Mouse (Mus musculus) kidney, embryonic 16.5 days (tissue): ENCODE measurements at regions not wholly inside any gene's neighbourhood (a gene's known extent, or its start where the extent isn't known, plus 50 kb on each side); places are given as distances from the start of the nearest gene placed in this dataset.
"Not testable (repeated sequence)": the region's sequence is repeated elsewhere in the genome, so short reads cannot be mapped to it uniquely, and the experiment has no call there.

ENCODE experiments used
- ATAC-seq: fragments of 200-750 bp; cut with Nextera tagmentation; 2 replicates; pipeline ENCODE4 v1.8.0; 2017; ENCODE audit warnings: moderate TSS enrichment; ENCODE audit not compliant: low FRiP score, low TSS enrichment
- H3K27ac ChIP-seq: fragments of 300-500 bp; sonication (generic); 2 replicates; pipeline ENCODE4 v1.5.1; 2014; ENCODE audit warnings: low read length
- H3K27me3 ChIP-seq: fragments of 300-500 bp; sonication (generic); 2 replicates; pipeline ENCODE4 v1.6.1; 2014; ENCODE audit warnings: low read length, control low read depth, mixed read lengths; ENCODE audit not compliant: insufficient read depth
- H3K36me3 ChIP-seq: fragments of 300-500 bp; sonication (generic); 2 replicates; pipeline ENCODE4 v1.6.1; 2014; ENCODE audit warnings: low read length, control low read depth, mixed read lengths; ENCODE audit not compliant: insufficient read depth
- H3K4me1 ChIP-seq: fragments of 300-500 bp; sonication (generic); 2 replicates; pipeline ENCODE4 v1.6.1; 2014; ENCODE audit warnings: low read length, control low read depth, mixed read lengths; ENCODE audit not compliant: insufficient read depth
- H3K4me2 ChIP-seq: fragments of 300-500 bp; sonication (generic); replicated peaks from 2 replicates; pipeline ENCODE4 v1.6.1; 2014; ENCODE audit warnings: low read depth, low read length
- H3K4me3 ChIP-seq: fragments of 300-500 bp; sonication (generic); 2 replicates; pipeline ENCODE4 v1.5.1; 2014; ENCODE audit warnings: mild to moderate bottlenecking, low read length
- H3K9ac ChIP-seq: fragments of 300-500 bp; sonication (generic); replicated peaks from 2 replicates; pipeline ENCODE4 v1.6.1; 2014; ENCODE audit warnings: low read length
- H3K9me3 ChIP-seq: fragments of 300-500 bp; sonication (generic); 2 replicates; pipeline ENCODE4 v1.6.1; 2016; ENCODE audit warnings: low read length, control low read depth
- whole genome bisulfite sequencing: fragments of 180-500 bp; shearing (Covaris S2); extraction: QIAGEN DNeasy Blood & Tissue Kit; methylation state at CpG from one replicate; pipeline ENCODE4 v1.1.7; 2014; 5-methylcytosine and 5-hydroxymethylcytosine counted together

DNA sequence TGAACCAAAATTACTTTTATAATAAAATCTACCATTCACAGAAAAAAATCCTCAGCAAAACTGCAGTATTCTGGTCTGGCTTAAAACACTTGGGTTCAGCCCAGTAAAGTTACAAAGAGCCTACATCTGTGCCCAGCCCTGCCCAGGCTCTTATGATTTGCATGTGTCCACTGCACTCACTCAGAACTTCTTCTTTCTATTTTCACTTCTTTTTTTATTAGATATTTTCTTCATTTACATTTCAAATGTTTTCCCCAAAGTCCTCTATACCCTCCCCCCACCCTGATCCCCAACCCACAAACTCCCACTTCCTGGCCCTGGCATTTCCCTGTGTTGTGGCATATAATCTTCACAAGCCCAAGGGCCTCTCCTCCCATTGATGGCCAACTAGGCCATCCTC is 1442.4 kb upstream of the Tacstd2 start:
- no peaks in the 10 kb centered on the region for H3K27me3 ChIP-seq
- no peak overlapping the region for H3K4me3 ChIP-seq
- no peak for ATAC-seq
- H3K4me1 ChIP-seq = no peaks in the 10 kb centered on the region
- no peak overlapping the region for H3K27ac ChIP-seq
- H3K36me3 ChIP-seq = no peaks in the 10 kb centered on the region
- no peak overlapping the region for H3K9ac ChIP-seq
- H3K9me3 ChIP-seq = no peaks in the 10 kb centered on the region
- no peak overlapping the region for H3K4me2 ChIP-seq

GRCm38 (mm10) chr6:68964012-68964411 is 1428.4 kb upstream of the Tacstd2 start:
- Histone ChIP-seq H3K27ac (no peak overlapping the region), H3K27me3 (no peaks in the 10 kb centered on the region), H3K4me3 (no peak overlapping the region), H3K4me1 (no peaks in the 10 kb centered on the region), H3K9ac (no peak overlapping the region), H3K9me3 (no peaks in the 10 kb centered on the region), H3K36me3 (no peaks in the 10 kb centered on the region), H3K4me2 (no peak overlapping the region)
- ATAC-seq = no peak

GRCm38 (mm10) chr6:68938104-68938503 is 1402.5 kb upstream of the Tacstd2 start:
- not testable (repeated sequence) for H3K36me3 ChIP-seq, H3K9me3 ChIP-seq, H3K9ac ChIP-seq, H3K4me3 ChIP-seq, H3K27ac ChIP-seq, H3K4me2 ChIP-seq, H3K27me3 ChIP-seq, H3K4me1 ChIP-seq
- peak; percentile 46; the same call in 1 of the 2 replicates for ATAC-seq

DNA sequence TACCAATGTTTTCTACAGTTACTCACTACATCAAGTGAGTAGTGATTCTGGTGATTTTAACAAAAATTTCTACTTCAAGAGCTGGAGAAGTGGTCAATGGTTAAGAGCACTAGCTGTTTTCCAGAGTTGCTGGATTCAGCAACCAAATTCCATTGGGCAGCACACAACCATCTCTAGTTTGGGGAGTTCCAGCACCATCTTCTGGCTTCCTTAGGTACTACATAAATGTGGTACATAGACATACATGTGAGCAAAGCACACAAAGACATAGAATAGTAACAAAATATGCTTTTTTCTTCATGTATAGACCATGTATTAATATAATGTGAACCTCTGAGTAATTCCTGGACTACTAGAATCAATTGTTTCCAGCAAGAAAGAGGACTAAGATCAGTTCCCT is 1396.3 kb upstream of the Tacstd2 start:
- not testable (repeated sequence) for H3K9ac ChIP-seq, H3K36me3 ChIP-seq, ATAC-seq, H3K4me2 ChIP-seq, H3K4me3 ChIP-seq, H3K4me1 ChIP-seq, H3K27me3 ChIP-seq, H3K9me3 ChIP-seq, H3K27ac ChIP-seq

DNA sequence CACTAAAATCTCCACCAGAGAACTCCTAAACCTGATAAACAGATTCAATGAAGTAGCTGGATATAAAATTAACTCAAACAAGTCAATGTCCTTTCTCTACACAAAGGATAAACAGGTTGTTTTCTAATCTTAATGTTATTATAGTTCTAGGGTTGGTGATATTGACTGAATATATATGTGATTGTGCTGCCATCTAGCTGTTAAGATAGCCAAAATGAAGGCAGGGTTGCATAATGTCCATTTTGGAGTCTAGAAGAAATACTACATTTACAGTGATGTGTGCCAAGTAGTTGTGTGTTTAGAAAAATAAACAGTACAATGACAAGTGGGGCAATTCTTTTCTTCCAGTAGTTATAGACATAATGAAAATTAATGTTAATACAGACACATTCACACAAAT is 1379.9 kb upstream of the Tacstd2 start:
- no peaks in the 10 kb centered on the region for H3K27me3 ChIP-seq
- no peak overlapping the region for H3K9ac ChIP-seq
- ATAC-seq = no peak
- no peaks in the 10 kb centered on the region for H3K36me3 ChIP-seq
- H3K9me3 ChIP-seq = no peaks in the 10 kb centered on the region
- H3K4me3 ChIP-seq = no peak overlapping the region
- no peak overlapping the region for H3K4me2 ChIP-seq
- no peak overlapping the region for H3K27ac ChIP-seq
- no peaks in the 10 kb centered on the region for H3K4me1 ChIP-seq

DNA sequence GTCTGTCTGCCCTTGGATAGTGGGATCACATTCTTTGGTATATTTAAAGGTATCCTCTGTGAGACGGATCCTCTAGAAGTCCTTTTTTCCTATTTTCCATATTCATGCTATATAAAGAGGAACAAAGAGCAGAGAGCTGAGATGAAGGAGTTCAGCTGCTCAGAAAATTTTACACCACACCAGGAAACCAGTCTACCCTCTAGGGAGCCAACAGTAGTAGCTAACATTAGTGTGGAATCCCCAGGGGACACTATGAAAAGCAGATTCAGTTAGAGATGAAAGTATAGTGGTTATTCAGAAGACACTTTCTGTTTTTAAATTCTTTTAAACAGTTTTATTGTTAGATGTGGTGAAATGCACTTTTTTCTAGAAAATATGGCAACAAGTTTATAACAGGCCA is 1348.5 kb upstream of the Tacstd2 start:
- Histone ChIP-seq H3K4me1 (no peaks in the 10 kb centered on the region), H3K27ac (no peak overlapping the region), H3K4me3 (no peak overlapping the region), H3K27me3 (no peaks in the 10 kb centered on the region), H3K36me3 (no peaks in the 10 kb centered on the region), H3K9me3 (no peaks in the 10 kb centered on the region), H3K4me2 (no peak overlapping the region), H3K9ac (no peak overlapping the region)
- 93% methylated on average over 1 of the region's 1 CpGs for WGBS
- no peak for ATAC-seq

DNA sequence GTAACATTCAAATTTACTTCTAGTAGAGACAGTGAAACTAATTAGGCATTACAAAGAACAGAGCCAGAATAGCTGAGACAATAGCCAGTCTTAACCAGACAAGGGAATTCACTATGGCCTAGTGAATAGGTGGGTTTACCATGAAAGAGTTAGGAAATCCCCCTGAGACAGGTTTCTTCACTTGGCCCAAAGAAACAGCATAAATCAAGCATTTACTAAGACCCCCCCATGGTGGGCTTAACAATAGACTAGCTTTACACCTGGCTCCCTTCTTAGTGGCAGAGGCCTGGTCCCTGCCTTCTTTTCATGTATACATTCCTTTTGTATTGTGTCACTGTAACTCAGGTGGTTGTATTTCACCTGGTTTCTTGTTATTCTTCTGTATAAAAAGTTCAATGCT is 1317.2 kb upstream of the Tacstd2 start:
- not testable (repeated sequence) for ATAC-seq, H3K4me3 ChIP-seq, H3K4me1 ChIP-seq, H3K9me3 ChIP-seq, H3K27me3 ChIP-seq, H3K27ac ChIP-seq, H3K36me3 ChIP-seq, H3K9ac ChIP-seq, H3K4me2 ChIP-seq

DNA sequence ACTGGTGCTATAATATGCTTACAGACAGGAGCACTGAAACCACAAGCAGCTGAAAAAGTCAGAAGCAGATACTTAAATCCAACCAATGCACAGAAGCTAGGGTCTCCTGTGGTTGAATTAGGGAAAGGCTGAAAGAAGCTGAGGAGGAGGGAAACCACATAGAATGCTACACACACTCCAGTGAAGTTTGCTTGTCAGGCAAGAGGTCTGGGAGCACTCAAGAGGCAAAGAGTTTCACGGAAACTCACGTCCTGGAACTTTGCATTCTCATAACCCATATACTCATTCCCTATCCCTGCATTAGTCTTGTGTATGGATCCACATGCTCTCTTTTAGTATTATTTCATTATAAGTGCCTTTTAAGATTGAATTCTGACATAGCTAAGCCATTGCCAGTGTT is 1316.7 kb upstream of the Tacstd2 start:
- WGBS = 84% methylated on average over 2 of the region's 2 CpGs
- no peak overlapping the region for H3K4me3 ChIP-seq
- no peak for ATAC-seq
- H3K9me3 ChIP-seq = no peaks in the 10 kb centered on the region
- no peak overlapping the region for H3K4me2 ChIP-seq
- no peak overlapping the region for H3K9ac ChIP-seq
- H3K27me3 ChIP-seq = no peaks in the 10 kb centered on the region
- H3K4me1 ChIP-seq = no peaks in the 10 kb centered on the region
- H3K27ac ChIP-seq = no peak overlapping the region
- H3K36me3 ChIP-seq = no peaks in the 10 kb centered on the region

DNA sequence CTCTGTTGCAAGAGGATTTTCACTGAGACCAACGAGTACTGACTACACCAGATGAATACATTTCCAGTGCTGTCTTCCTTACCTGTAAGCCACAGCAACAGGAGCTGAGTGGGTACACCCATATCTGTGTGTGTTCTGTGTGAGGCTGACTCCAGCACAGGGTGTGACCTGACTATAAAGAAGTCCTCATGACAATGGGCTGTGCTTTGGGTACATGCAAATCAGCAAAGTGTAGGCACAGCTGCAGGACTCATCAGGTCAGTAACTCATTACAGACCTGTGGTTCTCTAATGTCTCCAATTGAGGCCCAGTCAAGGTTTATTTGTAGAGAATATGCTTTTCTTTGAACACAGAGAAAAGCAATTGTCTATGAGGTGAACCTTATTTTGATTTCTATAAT is 1299.6 kb upstream of the Tacstd2 start:
- Histone ChIP-seq H3K36me3 (no peaks in the 10 kb centered on the region), H3K9ac (no peak overlapping the region), H3K27ac (no peak overlapping the region), H3K4me3 (no peak overlapping the region), H3K4me2 (no peak overlapping the region), H3K4me1 (no peaks in the 10 kb centered on the region), H3K27me3 (no peaks in the 10 kb centered on the region), H3K9me3 (no peaks in the 10 kb centered on the region)
- ATAC-seq = no peak
- WGBS = 57% methylated on average over 1 of the region's 1 CpGs

DNA sequence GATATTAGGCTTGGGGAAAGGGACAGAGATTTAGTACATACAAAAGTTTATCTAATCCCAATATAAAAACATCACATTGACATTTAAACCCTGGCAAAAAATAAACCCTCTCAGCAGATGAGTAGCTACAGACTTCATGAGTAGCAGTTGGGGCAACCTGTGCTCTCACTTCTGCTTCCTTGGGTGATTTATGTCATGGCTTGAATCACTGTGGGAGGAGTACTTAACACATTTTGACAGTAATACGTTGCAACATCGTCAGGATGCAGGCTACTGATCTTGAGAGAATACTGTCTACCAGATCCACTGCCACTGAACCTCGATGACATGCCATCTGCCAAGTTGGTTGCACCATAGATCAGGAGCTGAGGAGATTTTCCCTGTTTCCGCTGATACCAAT is 1299.0 kb upstream of the Tacstd2 start:
- H3K4me2 ChIP-seq = no peak overlapping the region
- WGBS = 56% methylated on average over 4 of the region's 4 CpGs
- no peaks in the 10 kb centered on the region for H3K4me1 ChIP-seq
- no peak overlapping the region for H3K27ac ChIP-seq
- no peak overlapping the region for H3K4me3 ChIP-seq
- no peak for ATAC-seq
- H3K9me3 ChIP-seq = no peaks in the 10 kb centered on the region
- H3K27me3 ChIP-seq = no peaks in the 10 kb centered on the region
- H3K36me3 ChIP-seq = no peaks in the 10 kb centered on the region
- no peak overlapping the region for H3K9ac ChIP-seq

GRCm38 (mm10) chr6:68828460-68828859 is 1292.9 kb upstream of the Tacstd2 start:
- H3K36me3 ChIP-seq, H3K9ac ChIP-seq, H3K4me1 ChIP-seq, H3K9me3 ChIP-seq, H3K4me2 ChIP-seq, H3K27me3 ChIP-seq, H3K4me3 ChIP-seq, H3K27ac ChIP-seq, ATAC-seq: not testable (repeated sequence)
- WGBS = 92% methylated on average over 1 of the region's 1 CpGs
